Mouse (Mus musculus) olfactory bulb, adult 2 months (tissue): Measurements from ENCODE around the gene Vps54.

Experiments
- CTCF ChIP-seq: fragments of 200-500 bp; IDR thresholded peaks from 2 replicates; pipeline ENCODE4 v1.5.1; 2012; ENCODE audit warnings: low read depth, mild to moderate bottlenecking, low read length, moderate library complexity; ENCODE audit not compliant: insufficient read depth
- POLR2A ChIP-seq: fragments of 200-500 bp; IDR thresholded peaks from 2 replicates; pipeline ENCODE4 v1.6.1; 2012; ENCODE audit warnings: mild to moderate bottlenecking, low read depth, low read length, moderate library complexity; ENCODE audit not compliant: insufficient read depth

DNA sequence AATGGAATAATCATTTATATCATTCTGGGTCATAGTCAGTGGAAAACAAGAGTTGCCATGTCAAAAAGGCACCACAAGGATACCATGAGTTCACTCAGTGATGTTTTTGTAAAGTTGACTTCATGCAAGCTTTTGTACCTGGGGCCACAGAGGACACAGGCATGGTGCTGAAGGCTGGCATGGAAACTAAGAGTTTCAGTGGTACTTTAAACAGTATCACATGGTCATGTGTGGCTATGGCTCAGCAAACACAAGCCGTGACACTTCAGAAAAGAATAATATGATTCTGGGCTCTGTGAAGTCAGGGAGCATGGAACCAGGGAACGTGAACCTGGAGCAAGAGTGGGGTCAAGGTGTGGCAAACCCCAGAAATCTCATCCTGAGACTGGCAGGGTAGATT lies 17.7 kb upstream of the Vps54 start:
- TF ChIP-seq CTCF (no peak), POLR2A (no peak)
